Mouse (Mus musculus) kidney, adult 18-20 months (tissue): ENCODE measurements around the gene Lhx2.

Experiments used
- DNase-seq: peaks from one replicate; pipeline ENCODE4 v3.0.0; 2021

Gene Lhx2

DNA sequence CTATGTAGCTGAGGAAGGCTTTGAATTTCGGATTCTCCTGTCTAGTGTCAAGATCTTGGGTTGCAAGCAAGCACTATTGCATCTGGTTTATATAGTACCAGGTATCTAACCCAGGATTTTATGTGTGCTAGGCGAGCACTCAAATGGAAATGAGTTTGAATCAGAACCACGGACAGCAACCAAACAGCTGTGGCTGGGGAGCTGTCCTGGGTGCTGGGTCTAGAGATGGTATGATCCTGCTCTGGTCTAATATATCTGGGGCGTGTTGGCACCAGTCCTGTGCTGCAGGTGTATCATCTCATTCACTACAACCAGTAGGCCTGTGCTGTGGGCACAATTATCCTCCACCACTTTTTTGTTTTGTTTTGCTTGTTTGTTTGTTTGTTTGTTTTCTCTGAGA lies 78.9 kb downstream of the Lhx2 start:
- DNase-seq: peak; percentile 40
